Mouse (Mus musculus) G1E (cell line): Measurements from ENCODE around the gene Upf3b.

Source experiments
- CTCF ChIP-seq: IDR thresholded peaks from 2 replicates; pipeline ENCODE4 v1.5.1; 2012; ENCODE audit warnings: low read depth, low read length, inconsistent platforms, mixed read lengths
- GATA1 ChIP-seq: IDR thresholded peaks from 2 replicates; pipeline ENCODE4 v1.6.1; 2012; ENCODE audit warnings: borderline replicate concordance, low read length, inconsistent platforms, mixed read lengths
- POLR2AphosphoS5 ChIP-seq: IDR thresholded peaks from 2 replicates; pipeline ENCODE4 v1.6.1; 2012; ENCODE audit warnings: low read depth, low read length, inconsistent platforms; ENCODE audit not compliant: insufficient replicate concordance

- no peak for TF ChIP-seq CTCF
- TF ChIP-seq GATA1, result no peak
- no peak for TF ChIP-seq POLR2AphosphoS5
Measured at GRCm38 (mm10) chrX:37141732-37142131, 31.6 kb upstream of the Upf3b start.
